Mouse (Mus musculus) bone marrow, adult 2 months (tissue): Measurements from ENCODE around the gene Ino80b.

ENCODE experiments used
- CTCF ChIP-seq: fragments of 200-500 bp; IDR thresholded peaks from 2 replicates; pipeline ENCODE4 v1.5.1; 2011; ENCODE audit warnings: low read length, control low read depth; ENCODE audit not compliant: control insufficient read depth, insufficient read depth
- POLR2A ChIP-seq: fragments of 200-500 bp; IDR thresholded peaks from 2 replicates; pipeline ENCODE4 v1.6.1; 2011; ENCODE audit warnings: low read depth, mild to moderate bottlenecking, control low read depth, low read length, borderline replicate concordance; ENCODE audit not compliant: control insufficient read depth

DNA sequence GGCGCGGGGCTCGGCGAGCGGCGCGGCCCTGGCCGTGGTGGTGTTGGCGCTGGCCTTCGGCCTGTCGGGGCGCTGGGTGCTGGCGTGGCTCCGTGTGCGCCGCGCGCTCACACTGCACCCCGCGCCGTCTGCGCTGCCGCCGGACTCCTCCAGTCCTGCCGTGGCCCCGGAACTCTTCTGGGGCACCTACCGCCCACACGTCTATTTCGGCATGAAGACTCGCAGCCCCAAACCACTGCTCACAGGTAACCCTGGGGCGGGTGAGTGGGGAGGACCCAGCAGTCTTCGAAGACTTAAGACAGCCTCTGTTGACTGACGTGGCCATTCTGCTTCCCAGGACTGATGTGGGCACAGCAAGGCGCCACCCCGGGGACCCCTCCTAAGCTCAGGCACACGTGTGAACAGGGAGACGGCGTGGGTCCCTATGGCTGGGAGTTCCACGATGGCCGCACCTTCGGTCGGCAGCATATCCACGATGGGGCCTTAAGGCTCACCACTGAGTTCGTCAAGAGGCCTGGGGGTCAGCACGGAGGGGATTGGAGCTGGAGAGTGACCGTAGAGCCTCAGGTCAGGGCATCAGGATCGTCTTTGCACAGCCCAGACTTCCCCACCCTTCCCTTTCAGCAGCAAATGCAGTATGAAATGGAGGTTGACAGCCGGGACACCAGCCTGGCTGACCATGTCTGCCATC is 9.4 kb downstream of the Ino80b start:
- TF ChIP-seq POLR2A (no peak), CTCF (no peak)
